Mouse (Mus musculus) limb, embryonic 14.5 days (tissue): ENCODE measurements at regions not wholly inside any gene's neighbourhood (a gene's known extent, or its start where the extent isn't known, plus 50 kb on each side); places are given as distances from the start of the nearest gene placed in this dataset.

ENCODE experiments used
- ATAC-seq: fragments of 200-750 bp; cut with Nextera tagmentation; 2 replicates; pipeline ENCODE4 v1.8.0; 2017; ENCODE audit warnings: low read depth, moderate number of reproducible peaks, moderate TSS enrichment; ENCODE audit not compliant: low FRiP score
- DNase-seq: peaks from one replicate; pipeline ENCODE4 v3.0.0-alpha.2; 2015; ENCODE audit warnings: low spot score
- H3K27ac ChIP-seq: fragments of 300-500 bp; sonication (generic); replicated peaks from 2 replicates; pipeline ENCODE4 v1.5.1; 2014; ENCODE audit warnings: low read depth, mild to moderate bottlenecking, low read length, moderate library complexity, mixed read lengths
- H3K27me3 ChIP-seq: fragments of 300-500 bp; sonication (generic); 2 replicates; pipeline ENCODE4 v1.6.1; 2014; ENCODE audit warnings: low read length, mixed read lengths; ENCODE audit not compliant: control insufficient read depth, insufficient read depth
- H3K36me3 ChIP-seq: fragments of 300-500 bp; sonication (generic); 2 replicates; pipeline ENCODE4 v1.6.1; 2014; ENCODE audit warnings: mild to moderate bottlenecking, low read length, moderate library complexity, mixed read lengths; ENCODE audit not compliant: control insufficient read depth, insufficient read depth
- H3K4me1 ChIP-seq: fragments of 300-500 bp; sonication (generic); 2 replicates; pipeline ENCODE4 v1.6.1; 2014; ENCODE audit warnings: antibody characterized with exemption, low read length, mixed read lengths; ENCODE audit not compliant: control insufficient read depth, insufficient read depth
- H3K4me2 ChIP-seq: fragments of 300-500 bp; sonication (generic); replicated peaks from 2 replicates; pipeline ENCODE4 v1.6.1; 2014; ENCODE audit warnings: low read depth, mild to moderate bottlenecking, low read length, moderate library complexity; ENCODE audit not compliant: severe bottlenecking
- H3K4me3 ChIP-seq: fragments of 300-500 bp; sonication (generic); replicated peaks from 2 replicates; pipeline ENCODE4 v1.5.1; 2014; ENCODE audit warnings: low read length
- H3K9ac ChIP-seq: fragments of 300-500 bp; sonication (generic); 2 replicates; pipeline ENCODE4 v1.6.1; 2014; ENCODE audit warnings: mild to moderate bottlenecking, low read depth, low read length, moderate library complexity; ENCODE audit not compliant: severe bottlenecking
- H3K9me3 ChIP-seq: fragments of 300-500 bp; sonication (generic); 2 replicates; pipeline ENCODE4 v1.6.1; 2016; ENCODE audit warnings: low read length; ENCODE audit not compliant: control insufficient read depth
- POLR2A ChIP-seq: fragments of 200-500 bp; IDR thresholded peaks from 2 replicates; pipeline ENCODE4 v1.8.0; 2012; ENCODE audit warnings: inconsistent platforms, mild to moderate bottlenecking, moderate library complexity, borderline replicate concordance; ENCODE audit not compliant: insufficient read depth, insufficient read length; ENCODE audit errors: extremely low read depth
- WGBS: fragments of 180-500 bp; shearing (Covaris S2); extraction: QIAGEN DNeasy Blood & Tissue Kit; methylation state at CpG from one replicate; pipeline ENCODE4 v1.1.7; 2014; 5-methylcytosine and 5-hydroxymethylcytosine counted together

DNA sequence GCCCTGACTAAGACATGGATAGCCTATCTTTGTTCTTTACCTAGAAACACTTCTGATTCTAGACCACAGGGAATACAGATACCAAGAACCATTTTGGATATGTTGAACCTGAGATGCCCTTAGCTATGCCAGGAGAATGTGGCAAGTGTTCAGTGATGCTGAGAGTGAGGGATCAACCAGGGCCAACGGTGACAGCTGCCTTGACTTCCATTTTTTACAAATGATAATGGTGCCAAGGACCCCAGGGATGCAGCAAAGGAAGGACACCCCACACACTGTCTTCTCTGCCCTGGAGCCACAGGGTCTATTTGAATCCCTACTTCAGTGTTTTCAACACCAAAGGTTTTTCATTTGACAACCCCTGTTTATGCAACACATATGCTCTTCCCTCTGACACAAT is 174.4 kb downstream of the Gsdmc2 start:
- Histone ChIP-seq H3K27me3 (no peaks in the 10 kb centered on the region), H3K4me1 (peaks cover under 1% of the 10 kb centered on the region; the same call in 1 of the 2 replicates), H3K4me3 (no peak overlapping the region), H3K36me3 (no peaks in the 10 kb centered on the region), H3K9me3 (no peaks in the 10 kb centered on the region), H3K4me2 (no peak overlapping the region), H3K27ac (no peak overlapping the region), H3K9ac (no peak overlapping the region)
- no peak for TF ChIP-seq POLR2A
- 84% methylated on average over 1 of the region's 1 CpGs for WGBS
- ATAC-seq (no peak), DNase-seq (no peak)

DNA sequence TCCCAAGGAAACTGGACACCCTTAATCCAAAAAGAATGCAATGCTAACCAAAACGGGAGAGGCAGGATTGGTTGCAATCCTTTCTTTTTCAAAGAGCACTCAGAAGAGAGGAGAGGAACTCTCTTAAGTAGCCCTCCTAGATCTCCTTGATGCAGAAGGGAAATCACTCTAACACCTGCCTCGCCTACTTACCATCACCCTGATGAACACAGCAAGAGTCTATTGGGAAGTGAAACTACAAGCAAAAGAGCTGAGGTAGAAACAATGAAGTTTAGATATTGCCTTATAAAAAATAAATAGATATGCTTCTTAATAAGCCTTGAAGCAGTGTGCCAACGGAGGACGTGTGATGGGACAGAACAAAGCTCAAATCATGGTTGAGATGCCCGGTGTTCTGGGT is 177.4 kb downstream of the Gsdmc2 start:
- no peaks in the 10 kb centered on the region for H3K9me3 ChIP-seq
- H3K4me1 ChIP-seq = no peaks in the 10 kb centered on the region
- no peak overlapping the region for H3K9ac ChIP-seq
- no peak for TF ChIP-seq POLR2A
- DNase-seq (no peak), ATAC-seq (no peak)
- H3K27ac ChIP-seq = no peak overlapping the region
- 76% methylated on average over 5 of the region's 5 CpGs for WGBS
- no peak overlapping the region for H3K4me2 ChIP-seq
- H3K36me3 ChIP-seq = no peaks in the 10 kb centered on the region
- no peak overlapping the region for H3K4me3 ChIP-seq
- no peaks in the 10 kb centered on the region for H3K27me3 ChIP-seq

DNA sequence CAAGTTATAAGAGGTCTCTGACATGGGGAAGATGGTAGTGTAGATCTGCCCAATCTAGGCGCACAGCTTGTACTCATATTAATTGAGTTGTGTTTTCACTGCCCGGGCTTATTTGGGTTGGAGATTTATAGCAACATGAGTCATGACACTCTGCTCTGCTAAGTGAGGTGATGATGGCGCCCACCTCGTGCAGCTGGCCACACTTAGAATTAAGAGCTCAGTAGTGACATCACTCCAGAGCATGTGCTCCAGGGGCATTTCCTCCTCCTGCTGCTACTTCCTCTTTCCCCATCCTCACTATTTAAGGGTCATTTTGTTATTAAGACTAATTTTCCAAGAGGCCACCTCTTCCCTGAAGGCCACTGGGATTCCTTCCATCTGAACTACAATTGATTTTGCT is 179.5 kb downstream of the Gsdmc2 start:
- ATAC-seq = no peak
- TF ChIP-seq POLR2A = no peak

DNA sequence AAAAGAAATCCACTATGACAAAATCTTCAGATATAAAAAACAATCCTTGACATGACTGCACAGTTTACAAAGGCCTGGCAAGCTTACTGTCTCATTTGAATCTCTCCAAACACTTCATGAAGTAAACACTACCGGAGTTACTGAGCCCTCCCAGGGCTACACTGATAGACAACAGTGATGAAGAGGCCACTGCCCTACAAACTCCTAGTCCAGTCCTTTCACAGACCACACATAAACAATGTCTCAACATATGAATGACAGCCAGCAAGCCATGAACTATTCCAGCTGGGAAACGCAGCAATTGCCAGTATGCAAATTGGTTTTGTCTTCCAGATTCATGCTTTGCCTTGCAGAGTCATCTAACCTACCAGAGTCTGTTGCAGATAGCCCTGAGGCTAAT is 180.1 kb downstream of the Gsdmc2 start:
- H3K27ac ChIP-seq = no peak overlapping the region
- DNase-seq (no peak), ATAC-seq (no peak)
- TF ChIP-seq POLR2A = no peak
- no peak overlapping the region for H3K4me2 ChIP-seq
- H3K9ac ChIP-seq = no peak overlapping the region
- H3K4me1 ChIP-seq = no peaks in the 10 kb centered on the region
- no peaks in the 10 kb centered on the region for H3K27me3 ChIP-seq
- no peak overlapping the region for H3K4me3 ChIP-seq
- WGBS = 88% methylated on average over 2 of the region's 2 CpGs
- no peaks in the 10 kb centered on the region for H3K36me3 ChIP-seq
- no peaks in the 10 kb centered on the region for H3K9me3 ChIP-seq

More for the DNA sequence above, 179.5 kb downstream of the Gsdmc2 start:
- no peaks in the 10 kb centered on the region for H3K36me3 ChIP-seq
- no peak overlapping the region for H3K4me3 ChIP-seq
- no peak overlapping the region for H3K4me2 ChIP-seq
- no peaks in the 10 kb centered on the region for H3K9me3 ChIP-seq
- no peaks in the 10 kb centered on the region for H3K4me1 ChIP-seq
- 78% methylated on average over 4 of the region's 4 CpGs for WGBS
- DNase-seq = no peak
- H3K27me3 ChIP-seq = no peaks in the 10 kb centered on the region
- no peak overlapping the region for H3K27ac ChIP-seq
- H3K9ac ChIP-seq = no peak overlapping the region

DNA sequence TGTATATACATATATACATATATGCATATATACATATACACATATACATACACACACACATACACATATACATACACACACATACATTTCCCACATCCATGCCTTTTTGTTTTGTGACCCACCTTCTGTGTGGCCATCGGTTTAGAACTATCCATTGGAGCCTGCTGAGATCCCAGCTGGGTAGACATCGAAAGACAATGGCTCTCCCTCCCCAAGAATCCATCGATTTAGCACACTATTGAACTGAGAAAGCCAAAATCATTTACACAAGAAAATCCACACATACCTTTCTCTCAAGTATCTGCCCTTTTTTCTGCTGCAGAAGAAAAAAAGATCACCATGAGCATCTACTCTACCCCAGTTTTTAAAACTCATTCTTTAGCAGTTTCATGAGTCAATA is 182.8 kb downstream of the Gsdmc2 start:
- WGBS = 73% methylated on average over 3 of the region's 3 CpGs
- Histone ChIP-seq H3K4me2 (no peak overlapping the region), H3K4me1 (no peaks in the 10 kb centered on the region), H3K4me3 (no peak overlapping the region), H3K27ac (no peak overlapping the region), H3K36me3 (no peaks in the 10 kb centered on the region), H3K9me3 (no peaks in the 10 kb centered on the region), H3K9ac (no peak overlapping the region), H3K27me3 (no peaks in the 10 kb centered on the region)
- DNase-seq (no peak), ATAC-seq (no peak)
- no peak for TF ChIP-seq POLR2A

DNA sequence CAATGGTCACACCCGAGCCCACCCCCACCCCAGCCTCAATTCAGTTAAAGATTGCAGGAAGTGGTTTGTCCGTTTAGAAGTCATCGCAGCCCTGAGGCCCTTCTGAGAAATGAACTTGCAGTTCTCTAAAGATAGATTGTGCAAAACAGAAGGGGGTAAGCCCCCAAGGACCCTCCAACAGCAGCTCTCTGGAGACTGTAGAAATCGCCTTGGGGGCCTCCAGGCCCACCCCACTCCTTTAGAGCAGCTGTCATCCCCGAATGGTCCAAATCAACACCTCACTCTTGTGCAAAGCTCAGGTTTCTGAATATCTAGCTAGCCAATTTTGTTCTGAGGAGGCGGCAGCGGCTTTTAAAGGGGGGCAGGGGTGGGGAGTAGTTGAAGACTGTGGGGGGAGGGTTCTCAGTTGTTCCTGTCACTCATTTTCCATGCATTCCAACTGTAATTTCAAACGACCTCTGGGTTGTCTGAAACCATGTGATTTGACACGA is 186.9 kb downstream of the Gsdmc2 start:
- no peak overlapping the region for H3K4me3 ChIP-seq
- no peak for TF ChIP-seq POLR2A
- H3K36me3 ChIP-seq = no peaks in the 10 kb centered on the region
- no peaks in the 10 kb centered on the region for H3K4me1 ChIP-seq
- no peaks in the 10 kb centered on the region for H3K9me3 ChIP-seq
- no peak overlapping the region for H3K4me2 ChIP-seq
- no peak overlapping the region for H3K27ac ChIP-seq
- WGBS = 58% methylated on average over 9 of the region's 9 CpGs
- H3K9ac ChIP-seq = no peak overlapping the region
- DNase-seq (peak; percentile 73), ATAC-seq (peak; percentile 87)
- H3K27me3 ChIP-seq = no peaks in the 10 kb centered on the region
